Comparison of ENCODE assay signal across 8 mouse cellular contexts in the genomic region with DNA sequence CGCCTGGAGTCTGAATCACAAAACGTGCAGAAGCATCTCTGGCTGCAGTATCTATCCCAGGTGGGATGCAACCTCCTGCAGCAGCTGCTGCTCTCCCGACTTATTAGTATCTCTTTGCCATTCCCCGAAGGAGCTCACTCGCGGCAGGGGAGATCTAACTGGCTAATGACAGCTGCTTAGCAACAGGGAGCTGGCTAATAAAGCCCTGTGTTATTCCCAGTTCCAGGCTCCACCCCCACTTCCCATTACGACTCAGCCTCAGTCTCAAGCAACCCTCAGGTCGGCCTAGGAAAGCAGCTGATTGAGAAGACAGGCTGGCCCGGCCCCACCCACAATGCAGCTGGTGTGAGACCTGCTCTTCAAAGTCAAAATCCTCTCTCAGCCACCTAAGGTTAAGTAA. TPM values are rescaled to one million over a fixed set of nuclear protein-coding genes. Genes with fewer than 3 reads are reported as not detected.
DNase-seq lines count a peak whose midpoint lies in the region; ATAC-seq and TF ChIP-seq lines count a peak whose summit lies in the region.

No protein-coding gene starts in this region.

- no peaks in the 10 kb centered on the region for H3K9me3 ChIP-seq in lung, postnatal 0 days (ENCODE audit: low read length)

- no peak for TF ChIP-seq POLR2A in cerebellum, adult 2 months (IDR thresholded peaks at IDR 0.05; ENCODE audit: borderline replicate concordance, insufficient read depth, low read length)

- TF ChIP-seq CTCF in cerebellum, adult 2 months (IDR thresholded peaks at IDR 0.05; ENCODE audit: borderline replicate concordance, insufficient read depth, low read depth, low read length): no peak
- TF ChIP-seq CTCF in lung, postnatal 0 days (IDR thresholded peaks at IDR 0.05): no peak

- 0 out of 2 replicates have a peak overlapping the region, but pooled peaks have one; percentile 17 for H3K4me2 ChIP-seq in lung, postnatal 0 days (replicated peaks; ENCODE audit: low read depth, low read length)

- no peak overlapping the region for H3K27ac ChIP-seq in cerebellum, adult 2 months (ENCODE audit: insufficient read depth, low read length)
- H3K27ac ChIP-seq in lung, postnatal 0 days (ENCODE audit: low read length): no peak overlapping the region

- H3K9ac ChIP-seq in lung, postnatal 0 days (replicated peaks; ENCODE audit: low read depth): no peak overlapping the region

- TF ChIP-seq EP300 in lung, postnatal 0 days (IDR thresholded peaks at IDR 0.05): no peak

- intact Hi-C loops in heart, postnatal 36 days (cut with DNase I): loop anchor here (1.0 kb wide), 1 partner anchor 20 kb away; no protein-coding TSS in a partner anchor

- no peaks in the 10 kb centered on the region for H3K36me3 ChIP-seq in lung, postnatal 0 days (ENCODE audit: insufficient read depth, low read length)

- no peaks in the 10 kb centered on the region for H3K27me3 ChIP-seq in cerebellum, adult 2 months (ENCODE audit: control insufficient read depth, insufficient read depth, low read length)
- H3K27me3 ChIP-seq in lung, postnatal 0 days (replicated peaks; ENCODE audit: insufficient read depth, low read length): no peaks in the 10 kb centered on the region

- DNase-seq in MN1 (ENCODE audit: low spot score): peak; percentile 85
- peak; percentile 65 to 80 for DNase-seq in cerebellum, adult 2 months
- peak; percentile 64 for DNase-seq in forelimb bud, embryonic 11.5 days (ENCODE audit: low read depth, low spot score)
- DNase-seq in heart, postnatal 36 days: peak; percentile 43 to 49
- peak; percentile 78 to 81 for DNase-seq in layer of hippocampus, adult 18-20 months (ENCODE audit: low spot score in 2 of 2)
- DNase-seq in lung, postnatal 0 days (ENCODE audit: low spot score): peak; percentile 75
- DNase-seq in right cerebral cortex, postnatal 10 days (ENCODE audit: low spot score in 2 of 2): peak; percentile 83 to 88
- no peak for DNase-seq in spleen, adult 18-20 months

- no peak overlapping the region for H3K4me3 ChIP-seq in cerebellum, adult 2 months (replicated peaks; ENCODE audit: insufficient read depth, low read depth, low read length)
- H3K4me3 ChIP-seq in lung, postnatal 0 days (ENCODE audit: low read depth, low read length): no peak overlapping the region

- H3K4me1 ChIP-seq in cerebellum, adult 2 months (ENCODE audit: control insufficient read depth, insufficient read depth, low read length): peaks cover 22% of the 10 kb centered on the region
- no peaks in the 10 kb centered on the region; the same call in 1 of the 2 replicates for H3K4me1 ChIP-seq in lung, postnatal 0 days (ENCODE audit: insufficient read depth, low read depth, low read length)

- peak; percentile 86 for ATAC-seq in lung, postnatal 0 days

- WGBS in cerebellum, adult 2 months: under 1% methylated on average over 9 of the region's 9 CpGs
- 8% methylated on average over 9 of the region's 9 CpGs for WGBS in lung, postnatal 0 days

RNA-seq across cellular contexts. Expression of a gene that starts 20.1 kb away (rescaled TPM):
- polyA plus RNA-seq in cerebellum, adult 2 months (2012; rRNA removed): 29.0 and 30.7 TPM in 2 replicates
- 1 to 10 TPM; 6.1 to 6.2 TPM for total RNA-seq in heart, postnatal 36 days (2021)
- 10 to 100 TPM; 93.3 to 97.4 TPM for total RNA-seq in layer of hippocampus, adult 18-20 months (2021)
- polyA plus RNA-seq in lung, postnatal 0 days (2015; fragmentation: Nextera tagmentation; extraction: Ambion mirVana): 2.5 and 2.6 TPM in 2 replicates

RNA-seq across cellular contexts. Expression of a gene that starts 21.1 kb away (rescaled TPM):
- polyA plus RNA-seq in cerebellum, adult 2 months (2012; rRNA removed): 16.1 and 17.4 TPM in 2 replicates
- total RNA-seq in heart, postnatal 36 days (2021): 10 to 100 TPM; 19.7 to 20.2 TPM
- total RNA-seq in layer of hippocampus, adult 18-20 months (2021): 10 to 100 TPM; 30.3 to 33.4 TPM
- polyA plus RNA-seq in lung, postnatal 0 days (2015; fragmentation: Nextera tagmentation; extraction: Ambion mirVana): 11.4 and 12.7 TPM in 2 replicates

RNA-seq across cellular contexts. Expression of a gene that starts 46.1 kb away (rescaled TPM):
- 17.9 and 18.0 TPM in 2 replicates for polyA plus RNA-seq in cerebellum, adult 2 months (2012; rRNA removed)
- 10 to 100 TPM; 11.4 to 11.9 TPM for total RNA-seq in heart, postnatal 36 days (2021)
- total RNA-seq in layer of hippocampus, adult 18-20 months (2021): 10 to 100 TPM; 33.5 to 36.5 TPM
- 4.7 and 4.9 TPM in 2 replicates for polyA plus RNA-seq in lung, postnatal 0 days (2015; fragmentation: Nextera tagmentation; extraction: Ambion mirVana)

RNA-seq across cellular contexts. Expression of a gene that starts 48.8 kb away (rescaled TPM):
- polyA plus RNA-seq in cerebellum, adult 2 months (2012; rRNA removed): 31.1 and 31.6 TPM in 2 replicates
- 10 to 100 TPM; 18.2 to 21.0 TPM for total RNA-seq in heart, postnatal 36 days (2021)
- total RNA-seq in layer of hippocampus, adult 18-20 months (2021): 10 to 100 TPM; 35.0 to 36.0 TPM
- polyA plus RNA-seq in lung, postnatal 0 days (2015; fragmentation: Nextera tagmentation; extraction: Ambion mirVana): 9.9 and 11.0 TPM in 2 replicates

RNA-seq across cellular contexts. Expression of a gene that starts 48.9 kb away (rescaled TPM):
- 36.5 and 37.8 TPM in 2 replicates for polyA plus RNA-seq in cerebellum, adult 2 months (2012; rRNA removed)
- 10 to 100 TPM; 27.1 to 28.6 TPM for total RNA-seq in heart, postnatal 36 days (2021)
- total RNA-seq in layer of hippocampus, adult 18-20 months (2021): 10 to 100 TPM; 87.5 to 94.8 TPM
- 11.9 and 12.9 TPM in 2 replicates for polyA plus RNA-seq in lung, postnatal 0 days (2015; fragmentation: Nextera tagmentation; extraction: Ambion mirVana)

Comparison
In these comparisons a context has a peak if more than half of its experiments do, and no peak if none do; other contexts are left out.
1. DNase-seq: peak in MN1 (single experiment), cerebellum, adult 2 months (2 of 2), forelimb bud, embryonic 11.5 days (single experiment), heart, postnatal 36 days (2 of 2), layer of hippocampus, adult 18-20 months (2 of 2), lung, postnatal 0 days (single experiment) and right cerebral cortex, postnatal 10 days (2 of 2); none in spleen, adult 18-20 months (0 of 2).
2. RNA of a gene that starts 20.1 kb away (total RNA-seq): 93.3 to 97.4 TPM in layer of hippocampus, adult 18-20 months; 6.1 to 6.2 TPM in heart, postnatal 36 days; every median in the first group is over 10 times any median in the second.